Mouse (Mus musculus) forebrain, embryonic 13.5 days (tissue): Measurements from ENCODE around the gene Osr1. TPM values are rescaled to one million over a fixed set of nuclear protein-coding genes. Genes with fewer than 3 reads are reported as not detected.

Experiments
- ATAC-seq: fragments of 200-750 bp; cut with Nextera tagmentation; 2 replicates; pipeline ENCODE4 v1.8.0; 2017
- H3K27ac ChIP-seq: fragments of 300-500 bp; sonication (generic); 2 replicates; pipeline ENCODE4 v1.5.1; 2015; ENCODE audit warnings: inconsistent platforms, mild to moderate bottlenecking, moderate library complexity
- H3K27me3 ChIP-seq: fragments of 300-500 bp; sonication (generic); 2 replicates; pipeline ENCODE4 v1.6.1; 2015; ENCODE audit warnings: mild to moderate bottlenecking, inconsistent platforms
- H3K36me3 ChIP-seq: fragments of 300-500 bp; sonication (generic); 2 replicates; pipeline ENCODE4 v1.6.1; 2015; ENCODE audit warnings: mild to moderate bottlenecking, inconsistent platforms; ENCODE audit not compliant: poor library complexity, severe bottlenecking
- H3K4me1 ChIP-seq: fragments of 300-500 bp; sonication (generic); 2 replicates; pipeline ENCODE4 v1.6.1; 2015; ENCODE audit warnings: inconsistent platforms
- H3K4me2 ChIP-seq: fragments of 300-500 bp; sonication (generic); 2 replicates; pipeline ENCODE4 v1.6.1; 2015; ENCODE audit warnings: inconsistent platforms, mild to moderate bottlenecking, moderate library complexity
- H3K4me3 ChIP-seq: fragments of 300-500 bp; sonication (generic); 2 replicates; pipeline ENCODE4 v1.5.1; 2015; ENCODE audit warnings: mild to moderate bottlenecking, inconsistent platforms
- H3K9ac ChIP-seq: fragments of 300-500 bp; sonication (generic); 2 replicates; pipeline ENCODE4 v1.6.1; 2015; ENCODE audit warnings: mild to moderate bottlenecking, inconsistent platforms
- H3K9me3 ChIP-seq: fragments of 300-500 bp; sonication (generic); replicated peaks from 2 replicates; pipeline ENCODE4 v1.6.1; 2016; ENCODE audit warnings: inconsistent platforms
- WGBS: fragments of 180-500 bp; shearing (Covaris S2); methylation state at CpG from one replicate; pipeline ENCODE4 v1.1.7; 2015; 5-methylcytosine and 5-hydroxymethylcytosine counted together
- polyA plus RNA-seq: library from polyadenylated mRNA; unstranded; fragments of >200 nt; fragmentation: Nextera tagmentation; extraction: Ambion mirVana; gene quantifications from 2 replicates; pipeline ENCODE4 v1.2.1, GENCODE M21; 2015

The Osr1 gene
- polyA plus RNA-seq, 1 experiment from 2014 or later = 3.8 TPM

DNA sequence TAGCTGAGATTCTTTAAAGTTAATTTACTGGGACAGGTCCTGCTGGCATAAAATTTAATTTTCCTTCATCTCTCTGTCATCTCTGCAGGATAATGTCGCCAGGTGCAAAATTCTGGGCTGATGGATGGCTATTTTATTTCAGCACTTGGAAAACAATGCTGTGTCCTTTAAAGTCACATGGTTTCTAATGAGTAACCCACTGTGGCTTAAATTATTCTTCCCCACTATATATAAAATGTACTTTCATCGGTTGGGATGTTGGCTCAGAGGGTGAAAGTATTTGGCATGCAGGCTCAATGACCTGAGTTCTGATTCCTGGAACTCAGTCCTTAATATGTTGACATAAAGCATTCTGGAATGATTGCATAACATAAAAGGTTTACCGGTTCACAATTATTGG, 21.2 kb downstream of the Osr1 start:
- H3K27ac ChIP-seq = no peak overlapping the region

DNA sequence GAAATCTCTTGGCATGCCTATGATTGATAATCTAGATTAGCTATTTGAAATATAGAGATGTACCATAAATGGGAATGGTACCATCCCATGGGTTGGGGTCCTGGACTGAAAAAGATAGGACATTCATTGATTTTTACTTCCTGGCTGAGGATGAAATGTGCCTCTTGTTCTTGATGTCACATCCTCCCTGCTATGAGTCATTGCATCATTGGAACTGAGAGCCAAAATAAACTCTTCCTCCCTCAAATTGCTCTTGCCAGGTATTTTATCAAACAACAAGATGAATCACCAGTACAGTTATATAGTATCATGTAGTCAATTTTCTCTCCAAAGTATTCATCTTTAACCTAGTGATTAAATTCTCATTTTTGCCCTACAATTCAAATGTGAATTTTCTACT, 28.3 kb downstream of the Osr1 start:
- no peaks in the 10 kb centered on the region for H3K4me1 ChIP-seq
- H3K9me3 ChIP-seq = no peaks in the 10 kb centered on the region

More for the DNA sequence above, 21.2 kb downstream of the Osr1 start:
- no peak overlapping the region for H3K9ac ChIP-seq
- peaks cover 3% of the 10 kb centered on the region; the same call in 1 of the 2 replicates for H3K4me1 ChIP-seq
- no peak for ATAC-seq
- H3K27me3 ChIP-seq = no peaks in the 10 kb centered on the region
- WGBS = 63% methylated on average over 3 of the region's 3 CpGs
- no peak overlapping the region for H3K4me3 ChIP-seq
- no peaks in the 10 kb centered on the region for H3K36me3 ChIP-seq
- no peak overlapping the region for H3K4me2 ChIP-seq
- no peaks in the 10 kb centered on the region for H3K9me3 ChIP-seq

More for the DNA sequence above, 28.3 kb downstream of the Osr1 start:
- Histone ChIP-seq H3K4me2 (no peak overlapping the region), H3K36me3 (no peaks in the 10 kb centered on the region), H3K27me3 (no peaks in the 10 kb centered on the region), H3K4me3 (no peak overlapping the region), H3K27ac (no peak overlapping the region), H3K9ac (no peak overlapping the region)
- ATAC-seq = no peak
